Mouse (Mus musculus) right cerebral cortex, adult 18-20 months (tissue): Measurements from ENCODE around the gene Ankrd63.

Experiments used
- DNase-seq: peaks from one replicate; pipeline ENCODE4 v3.0.0; 2022; ENCODE audit warnings: mixed read lengths

The Ankrd63 gene

DNA sequence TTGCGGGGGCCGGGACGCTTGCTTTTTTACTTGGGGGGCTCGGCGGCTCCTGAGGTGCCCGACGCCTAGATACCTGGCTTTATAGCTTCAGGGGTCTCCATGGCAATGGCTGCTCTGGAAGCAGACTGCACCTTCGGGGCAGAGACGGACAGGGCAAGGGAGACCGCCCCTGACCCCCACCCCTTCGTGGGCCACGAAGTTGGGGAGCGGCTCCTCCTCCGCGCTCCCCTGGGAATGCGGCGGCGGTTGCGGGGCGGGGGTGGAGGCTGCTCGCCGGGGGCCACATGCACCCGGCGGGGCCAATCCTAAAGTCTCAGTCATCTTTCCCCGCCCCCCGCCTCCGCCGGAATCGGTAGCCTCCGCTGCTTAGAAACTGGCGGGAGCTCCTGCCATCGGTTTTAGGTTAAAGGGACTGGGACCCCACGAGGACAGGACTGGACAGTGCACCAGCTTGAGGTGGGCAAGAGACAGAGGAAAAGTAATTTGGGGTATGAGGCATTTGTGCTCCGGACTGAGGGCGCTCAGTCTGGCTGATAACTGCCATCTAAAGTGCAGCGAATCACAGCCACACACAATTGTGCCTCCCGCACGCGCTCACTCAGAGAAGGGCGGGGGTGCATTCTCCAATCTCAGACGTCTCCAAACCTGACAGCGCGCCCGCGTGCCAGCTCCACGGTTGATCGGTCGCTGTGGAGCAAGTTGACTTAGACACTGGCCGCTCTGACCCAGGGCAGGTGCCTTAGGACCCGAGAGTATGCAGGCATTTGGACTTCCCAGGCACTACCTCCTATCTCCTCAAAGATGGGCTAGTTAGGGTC is at the start of gene Ankrd63:
Gene Ankrd63 (minus strand): TSS at position 51 of the 818 bp plus-strand sequence.
- peak; percentile 73 for DNase-seq

DNA sequence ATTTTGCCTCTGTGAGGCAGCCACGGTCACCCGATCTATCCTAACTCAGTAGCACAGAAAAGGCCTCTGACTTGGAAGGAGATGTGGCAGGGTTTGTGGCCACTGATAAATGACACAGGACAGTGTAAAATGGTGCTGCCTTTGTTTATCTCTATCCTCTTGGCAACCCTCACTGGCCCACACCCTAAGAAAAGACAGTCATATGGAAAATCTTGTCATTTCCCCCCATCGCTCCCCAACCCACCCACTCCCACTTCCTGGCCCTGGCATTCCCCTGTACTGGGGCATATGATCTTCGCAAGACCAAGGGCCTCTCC is 49.0 kb upstream of the Ankrd63 start:
- DNase-seq = no peak

- DNase-seq = no peak
Observed at GRCm38 (mm10) chr2:118751896-118752791, 48.4 kb upstream of the Ankrd63 start.

DNA sequence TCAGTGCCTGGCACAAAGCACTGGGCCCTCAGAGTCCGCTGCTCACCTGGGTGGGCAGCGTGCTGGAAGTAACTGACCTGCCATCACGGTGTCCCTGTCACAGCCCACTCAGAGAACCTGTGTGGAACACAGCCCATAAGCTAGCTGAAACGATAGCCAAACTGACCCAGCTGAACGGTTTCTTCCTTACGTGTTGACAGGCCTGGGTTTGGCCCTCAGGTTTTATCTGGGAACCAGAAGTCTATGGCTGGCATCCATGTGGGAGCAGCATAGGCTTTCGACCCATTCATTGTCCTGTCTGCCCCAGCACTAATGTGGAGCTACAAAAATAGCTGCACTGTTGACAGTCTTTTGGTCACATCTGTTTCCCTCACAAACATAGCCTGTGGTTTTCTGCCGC is 46.7 kb upstream of the Ankrd63 start:
- DNase-seq = no peak

- no peak for DNase-seq
Observed at GRCm38 (mm10) chr2:118749341-118749884, 45.6 kb upstream of the Ankrd63 start.

DNA sequence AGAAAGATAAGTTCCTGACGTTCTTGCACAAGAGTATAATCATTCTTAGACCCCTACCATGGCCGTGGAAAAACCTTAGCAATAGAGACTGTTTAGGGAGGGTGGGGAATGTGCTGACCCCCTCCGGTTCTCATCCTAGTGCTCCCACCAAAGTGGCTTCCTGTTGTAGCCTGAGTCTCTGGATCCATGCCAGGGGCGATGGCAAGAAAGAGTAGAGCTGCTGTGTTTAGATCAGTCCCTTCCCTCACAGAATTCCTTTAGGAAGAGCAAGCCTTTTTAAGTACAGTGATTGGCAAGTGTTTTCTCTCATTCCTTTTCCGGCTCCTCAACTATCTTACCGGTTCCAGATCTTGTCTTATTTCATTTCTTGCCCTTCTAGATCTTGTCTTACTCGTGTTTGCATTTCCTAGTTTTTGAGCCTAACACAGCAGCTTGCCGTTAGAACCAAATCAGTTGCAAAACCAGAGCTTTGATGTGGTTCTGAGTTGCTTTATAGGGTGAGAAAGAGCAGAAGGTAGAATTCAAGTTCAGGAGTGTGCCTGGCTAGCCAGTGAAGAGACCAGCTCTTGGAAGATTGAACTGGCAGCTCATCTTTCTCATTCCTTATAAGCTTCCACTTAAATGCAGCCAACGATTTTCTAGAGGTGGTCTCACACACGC is 43.7 kb upstream of the Ankrd63 start:
- no peak for DNase-seq

GRCm38 (mm10) chr2:118745915-118746901 is 42.4 kb upstream of the Ankrd63 start:
- no peak for DNase-seq

DNA sequence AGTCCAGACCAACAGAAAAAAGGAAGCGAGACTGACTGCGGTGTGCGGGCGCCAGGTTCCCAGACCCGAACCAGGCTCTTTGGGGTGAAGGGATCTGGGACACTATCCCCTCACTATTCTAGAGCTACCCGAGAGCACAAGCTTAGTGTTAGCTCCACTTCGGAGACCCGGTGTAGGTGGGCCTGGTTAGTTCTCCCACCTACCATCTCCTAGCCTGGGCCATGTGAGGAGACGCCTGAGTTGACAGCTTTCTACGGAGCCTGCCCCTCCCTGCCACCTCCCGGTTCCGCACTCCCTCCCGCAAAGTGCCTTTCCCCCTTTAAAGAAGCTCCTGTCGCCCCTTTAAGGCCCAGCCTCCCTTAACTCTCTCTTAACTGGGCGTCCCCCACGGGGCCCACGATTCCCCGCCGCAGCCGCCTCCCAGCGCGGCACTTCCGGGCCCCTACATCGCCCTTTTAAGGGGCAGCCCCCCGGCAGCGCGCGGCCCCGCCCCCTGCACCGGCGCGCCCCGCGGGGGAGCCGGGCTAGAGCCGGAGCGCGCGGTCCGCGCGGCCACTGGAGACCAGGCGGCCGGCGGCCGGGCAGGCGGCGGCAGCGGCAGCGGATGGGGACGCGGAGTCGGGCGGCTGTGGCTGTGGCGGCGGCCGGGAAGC is 41.6 kb upstream of the Ankrd63 start, which contains the start of gene Inafm2:
Gene Inafm2 (plus strand): TSS at position 527 of the 653 bp plus-strand sequence.
- peak; percentile 93 for DNase-seq

DNA sequence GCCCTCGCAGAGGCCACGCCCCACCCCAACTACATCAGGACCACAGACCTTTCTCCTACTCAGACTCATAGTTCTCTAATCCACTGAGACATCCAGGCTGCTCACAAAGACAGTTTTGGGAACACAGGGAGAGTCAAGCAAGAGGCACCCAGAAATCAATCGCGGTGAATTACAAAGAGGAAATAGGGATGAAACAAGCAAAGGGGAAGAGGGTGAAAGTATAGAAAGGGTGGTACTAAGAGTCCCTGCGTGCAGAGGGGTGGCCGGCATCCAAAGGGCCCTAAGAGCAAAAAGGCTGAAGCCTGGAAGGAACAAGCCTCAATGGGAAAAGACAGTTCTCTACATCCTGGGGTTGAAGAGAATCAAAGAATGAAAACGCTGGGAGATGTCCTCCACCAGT is 40.9 kb upstream of the Ankrd63 start:
- no peak for DNase-seq

DNA sequence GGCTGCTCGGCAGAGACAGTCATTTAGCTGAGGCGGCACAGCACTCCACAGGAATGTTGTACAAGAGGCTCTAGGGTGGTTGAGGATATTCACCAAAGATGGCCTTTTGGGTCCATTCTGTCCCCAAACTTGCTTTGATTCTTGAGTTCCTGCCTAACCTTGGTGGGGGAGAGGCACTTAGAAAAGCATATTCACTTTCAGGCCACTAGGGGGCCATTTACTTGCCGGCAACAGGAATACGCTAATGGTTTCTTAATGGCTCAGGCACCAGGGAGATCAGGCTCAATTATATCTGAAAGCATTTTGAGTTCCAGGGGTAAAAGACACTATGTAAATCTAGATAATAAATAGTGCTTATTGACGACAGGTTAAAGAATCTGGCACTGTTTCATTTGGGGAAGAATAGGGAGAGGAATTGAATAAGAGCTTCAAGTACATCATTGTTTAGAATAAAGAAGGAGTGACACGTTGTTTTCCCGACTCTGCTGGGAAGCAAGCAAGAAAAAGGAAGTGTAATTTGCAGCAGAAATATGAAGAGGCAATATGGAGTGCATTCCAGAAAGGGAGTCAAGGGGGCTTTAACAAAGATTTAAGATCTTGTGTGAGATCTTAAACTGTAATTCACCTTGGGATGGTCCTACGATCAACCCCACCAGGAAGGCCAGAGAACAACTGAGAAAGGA is 39.6 kb upstream of the Ankrd63 start:
- DNase-seq = no peak

DNA sequence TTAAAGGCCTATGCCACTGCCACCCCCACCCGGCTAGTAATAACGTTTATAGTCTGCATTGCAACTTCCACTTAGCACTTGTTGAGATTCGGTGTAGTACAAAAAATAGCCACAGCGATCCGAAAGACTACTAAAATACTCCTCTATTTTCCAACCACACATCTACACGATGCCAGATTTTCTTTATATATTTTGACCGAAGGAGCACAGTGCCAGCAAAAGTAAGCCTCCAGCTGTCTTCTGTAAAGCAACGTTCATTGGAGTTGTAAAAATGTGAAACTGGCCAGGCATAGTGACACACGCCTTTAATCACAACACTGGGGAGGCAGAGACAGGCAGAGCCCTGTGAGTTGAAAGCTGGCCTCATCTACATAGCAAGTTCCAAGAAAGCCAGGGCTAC is 37.4 kb upstream of the Ankrd63 start:
- DNase-seq = no peak

GRCm38 (mm10) chr2:118740341-118740740 is 36.6 kb upstream of the Ankrd63 start:
- DNase-seq = no peak

DNA sequence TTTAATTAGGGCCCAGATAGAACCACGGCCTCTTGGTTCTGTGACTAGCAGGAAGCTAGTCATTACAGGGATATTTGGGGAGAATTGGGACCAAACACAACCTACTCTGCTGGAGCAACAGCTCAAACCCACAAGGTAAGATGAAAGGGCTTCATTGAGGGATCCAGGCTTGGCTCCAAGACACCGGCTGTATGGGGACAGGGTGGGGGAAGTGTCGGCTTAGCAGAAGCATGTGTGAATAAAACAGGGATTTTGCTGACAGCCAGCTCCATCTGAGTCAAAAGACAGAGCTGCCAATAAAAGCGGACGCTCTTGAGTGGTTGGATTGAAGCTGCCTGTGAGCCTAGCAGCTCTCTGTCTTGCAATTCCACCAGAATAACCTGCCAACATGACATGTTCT is 29.6 kb upstream of the Ankrd63 start:
- peak; percentile 56 for DNase-seq

DNA sequence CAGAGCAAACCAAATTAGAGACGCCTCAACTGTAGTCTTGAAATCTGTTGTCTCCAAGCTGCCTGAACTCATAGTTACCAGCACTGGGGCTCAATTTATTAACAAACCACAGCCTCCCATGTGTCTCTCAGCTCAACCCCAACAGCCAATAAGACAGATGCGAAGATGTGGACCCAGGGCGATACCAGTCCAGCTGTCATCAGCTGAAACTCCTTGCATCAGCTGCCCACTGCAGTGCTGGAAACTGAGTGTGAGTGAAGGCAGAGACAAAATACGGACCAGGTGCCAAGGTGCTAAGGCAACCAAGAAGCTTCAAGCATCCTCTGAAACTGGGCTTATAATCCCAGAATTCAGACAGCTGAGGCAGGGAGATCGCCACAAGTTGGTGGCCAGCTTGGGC is 28.2 kb upstream of the Ankrd63 start:
- DNase-seq = no peak

DNA sequence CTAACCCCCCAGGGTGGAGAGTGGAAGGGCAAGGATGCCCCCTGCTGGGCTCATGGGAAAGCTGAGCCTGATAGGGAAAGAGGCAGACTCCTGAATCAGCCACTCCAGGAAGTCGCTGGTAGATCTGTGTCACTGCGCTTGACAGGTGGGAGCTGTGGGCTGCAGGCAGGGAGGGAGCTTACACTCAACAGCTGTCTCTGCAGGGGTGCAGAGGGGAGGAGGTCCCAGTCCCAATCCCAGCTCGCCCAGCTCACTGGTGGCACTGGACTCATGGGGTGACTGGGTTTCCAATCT is 26.8 kb upstream of the Ankrd63 start:
- DNase-seq = peak; percentile 80

DNA sequence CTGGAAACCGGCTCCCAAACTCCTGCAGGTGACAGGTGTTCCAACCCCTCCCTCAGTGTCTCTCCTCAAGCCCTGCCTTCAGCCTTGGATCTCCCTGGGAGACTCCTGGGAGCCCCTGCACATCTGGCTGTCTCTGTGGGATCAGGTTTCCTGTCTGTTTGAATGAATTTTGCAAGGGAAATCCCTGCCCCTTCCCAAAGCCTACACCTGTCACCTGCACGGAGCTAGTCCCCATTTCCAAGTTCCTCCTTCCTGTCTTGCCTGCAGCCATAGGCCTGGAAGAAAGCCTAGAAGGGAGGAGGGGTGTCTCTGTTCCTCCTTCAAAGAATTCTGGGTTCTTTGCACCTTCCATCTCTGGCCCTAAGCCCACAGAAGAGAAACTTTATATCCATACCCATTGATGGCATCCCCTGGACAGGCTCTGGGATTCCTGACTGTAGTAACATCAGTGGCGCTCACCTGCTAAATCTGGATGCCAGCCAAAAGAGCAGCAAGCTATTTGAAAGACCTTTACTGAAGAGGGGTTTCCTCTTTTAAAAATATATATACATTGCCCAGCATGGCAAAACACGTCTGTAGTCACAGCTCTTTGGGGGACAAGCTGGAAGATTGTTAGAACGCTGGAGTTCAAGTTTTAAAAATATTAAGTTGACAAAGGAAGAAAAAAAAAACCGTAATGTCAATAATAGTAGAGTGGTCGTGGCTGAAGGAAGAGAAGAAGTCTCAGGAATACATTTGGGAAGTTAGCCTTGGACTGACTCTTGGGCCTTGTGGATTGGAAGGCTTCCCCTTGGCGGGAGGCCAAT is 26.3 kb upstream of the Ankrd63 start:
- no peak for DNase-seq

DNA sequence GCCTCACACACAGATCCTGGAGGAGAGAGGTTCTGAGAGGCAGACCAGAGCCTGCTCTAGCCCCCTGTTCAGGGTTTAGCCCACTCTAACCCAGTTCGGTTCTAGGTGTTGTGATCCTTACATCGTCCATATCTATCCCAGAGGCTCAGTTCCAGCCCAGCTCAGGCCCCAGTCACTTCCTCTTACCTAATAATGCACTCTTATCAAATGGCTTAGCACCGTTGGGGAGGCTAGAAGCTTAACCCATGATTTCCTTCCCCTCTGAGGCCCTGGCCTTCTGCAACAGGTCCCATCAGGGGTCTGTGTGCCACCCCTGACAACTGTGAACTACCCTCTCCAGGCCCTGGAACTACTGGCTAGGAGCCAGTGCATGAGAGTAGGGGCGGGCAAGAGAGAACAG is 25.4 kb upstream of the Ankrd63 start:
- no peak for DNase-seq

GRCm38 (mm10) chr2:118728337-118728736 is 24.6 kb upstream of the Ankrd63 start, which contains the start of gene Plcb2:
TSS of gene Plcb2 (minus strand) at chr2:118728438.
- no peak for DNase-seq

DNA sequence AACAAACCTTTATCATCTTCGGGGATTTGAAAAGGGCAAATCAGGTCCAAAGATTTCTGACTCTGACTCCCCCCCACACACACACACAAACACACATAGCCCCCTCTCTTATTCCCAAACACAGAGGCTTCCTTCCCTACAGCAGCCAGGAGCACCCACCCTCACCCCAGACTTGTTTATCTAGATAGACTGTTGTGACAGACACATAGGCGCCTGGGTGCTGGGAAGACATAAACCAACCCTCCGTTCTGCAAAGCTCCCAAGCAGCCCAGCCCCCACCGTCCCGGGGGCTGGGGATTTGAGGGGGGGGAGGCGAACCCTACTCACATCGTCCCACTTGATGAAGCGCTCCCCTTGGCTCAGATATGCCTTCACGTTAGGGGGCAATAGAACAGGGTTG is 24.1 kb upstream of the Ankrd63 start:
- DNase-seq = no peak

- DNase-seq = no peak
Observed at GRCm38 (mm10) chr2:118726873-118727272, 23.1 kb upstream of the Ankrd63 start.
